Mouse (Mus musculus) embryonic fibroblast, embryonic 13.5 days (primary cell): Measurements from ENCODE around the gene Mylk. TPM values are rescaled to one million over a fixed set of nuclear protein-coding genes. Genes with fewer than 3 reads are reported as not detected.

ENCODE experiments used
- H3K27ac ChIP-seq: 2 replicates; pipeline ENCODE4 v1.5.1; 2012; ENCODE audit warnings: low read length, control low read depth, inconsistent platforms; ENCODE audit not compliant: insufficient read depth
- H3K4me1 ChIP-seq: 2 replicates; pipeline ENCODE4 v1.6.1; 2011; ENCODE audit warnings: low read length; ENCODE audit not compliant: control insufficient read depth, insufficient read depth
- H3K4me3 ChIP-seq: 2 replicates; pipeline ENCODE4 v1.5.1; 2011; ENCODE audit warnings: mild to moderate bottlenecking, control low read depth, low read length; ENCODE audit not compliant: insufficient read depth
- CTCF ChIP-seq: IDR thresholded peaks from 2 replicates; pipeline ENCODE4 v1.5.1; 2011; ENCODE audit warnings: mild to moderate bottlenecking, control low read depth, low read length, moderate library complexity, borderline replicate concordance; ENCODE audit not compliant: insufficient read depth
- POLR2A ChIP-seq: IDR thresholded peaks from 2 replicates; pipeline ENCODE4 v1.6.1; 2011; ENCODE audit warnings: low read depth, mild to moderate bottlenecking, control low read depth, low read length, moderate library complexity
- polyA plus RNA-seq: library from polyadenylated mRNA; stranded (reverse); fragments of >200 nt; gene quantifications from 2 replicates; pipeline ENCODE4 v1.2.4, GENCODE M21; 2011; ENCODE audit warnings: low read depth; ENCODE audit not compliant: missing spikeins, insufficient read length

Gene Mylk
- polyA plus RNA-seq, 1 experiment = 60.8 TPM

DNA sequence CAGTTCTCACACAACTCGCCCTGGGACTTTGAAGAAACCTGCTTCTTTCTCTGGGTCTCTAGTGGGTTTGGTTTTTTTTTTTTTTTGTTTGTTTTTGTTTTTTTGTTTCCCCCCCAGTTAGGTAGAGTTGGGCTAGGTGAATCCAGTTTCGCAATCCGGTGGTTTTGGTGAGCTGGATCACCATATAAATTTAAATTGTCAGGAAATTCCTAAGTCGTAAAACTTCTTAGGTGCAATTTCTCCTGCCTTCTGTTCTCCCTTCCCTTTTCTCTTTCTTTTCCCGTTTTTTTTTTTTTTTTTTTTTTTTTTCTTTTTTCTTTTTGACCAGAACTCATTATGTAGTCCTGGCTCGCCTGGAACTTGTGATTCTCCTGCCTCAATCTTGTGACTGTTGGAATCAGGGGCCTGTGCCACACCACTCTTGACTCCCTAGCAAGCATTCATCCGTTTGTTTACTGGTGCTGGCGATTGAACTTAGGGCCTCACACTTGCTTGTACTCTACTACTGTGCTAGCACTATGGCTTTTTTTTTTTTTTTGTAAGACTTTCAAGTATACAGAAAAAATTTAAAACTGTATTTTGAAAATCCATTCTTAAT lies 278.2 kb downstream of the Mylk start:
- H3K27ac ChIP-seq = no peak overlapping the region
- TF ChIP-seq POLR2A (no peak), CTCF (no peak)
- H3K4me3 ChIP-seq = peak overlapping the region; percentile 99
- H3K4me1 ChIP-seq = no peaks in the 10 kb centered on the region

GRCm38 (mm10) chr16:35024300-35024699 lies 279.3 kb downstream of the Mylk start:
- H3K4me1 ChIP-seq = no peaks in the 10 kb centered on the region
- no peak overlapping the region for H3K27ac ChIP-seq
- no peak overlapping the region for H3K4me3 ChIP-seq
- no peak for TF ChIP-seq POLR2A
- TF ChIP-seq CTCF = 0 out of 2 replicates have a peak, but pooled peaks have one; percentile 24

- Histone ChIP-seq H3K4me3 (no peak overlapping the region), H3K27ac (no peak overlapping the region), H3K4me1 (no peaks in the 10 kb centered on the region)
- TF ChIP-seq POLR2A = no peak
- no peak for TF ChIP-seq CTCF
These were observed 280.3 kb downstream of the Mylk start for GRCm38 (mm10) chr16:35025347-35025746.

DNA sequence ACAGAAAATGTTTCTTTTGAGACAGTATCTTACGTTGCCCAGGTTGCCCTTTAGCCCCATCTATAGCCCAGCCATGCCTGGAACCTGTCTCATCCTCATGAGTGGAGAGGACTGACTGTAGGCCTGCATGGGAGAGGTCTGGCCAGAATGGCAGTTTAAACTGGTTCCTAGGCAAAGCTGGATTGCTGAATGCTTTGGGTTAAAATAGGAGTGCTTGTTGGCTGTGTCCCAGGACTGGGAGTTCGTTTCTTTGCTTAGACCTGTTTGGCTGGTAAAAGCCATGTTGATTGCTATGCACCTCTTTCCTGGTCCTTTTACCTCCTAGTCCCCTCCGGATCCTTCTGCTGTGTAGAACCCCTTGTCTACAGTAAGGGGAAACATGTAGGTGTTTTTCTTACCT lies 288.2 kb downstream of the Mylk start:
- no peaks in the 10 kb centered on the region for H3K4me1 ChIP-seq
- no peak for TF ChIP-seq POLR2A
- no peak for TF ChIP-seq CTCF
- no peak overlapping the region for H3K4me3 ChIP-seq
- H3K27ac ChIP-seq = no peak overlapping the region

- H3K4me1 ChIP-seq = no peaks in the 10 kb centered on the region
- TF ChIP-seq CTCF = no peak
- no peak for TF ChIP-seq POLR2A
These were observed 289.0 kb downstream of the Mylk start for GRCm38 (mm10) chr16:35033809-35034577.

GRCm38 (mm10) chr16:35034971-35035370 lies 290.0 kb downstream of the Mylk start:
- no peak for TF ChIP-seq POLR2A
- no peak for TF ChIP-seq CTCF
- H3K4me3 ChIP-seq = no peak overlapping the region
- no peak overlapping the region for H3K27ac ChIP-seq
- no peaks in the 10 kb centered on the region for H3K4me1 ChIP-seq

More at GRCm38 (mm10) chr16:35033809-35034577, 289.0 kb downstream of the Mylk start:
- no peak overlapping the region for H3K27ac ChIP-seq
- no peak overlapping the region for H3K4me3 ChIP-seq

GRCm38 (mm10) chr16:35036754-35037153 lies 291.7 kb downstream of the Mylk start:
- Histone ChIP-seq H3K4me3 (no peak overlapping the region), H3K27ac (no peak overlapping the region), H3K4me1 (no peaks in the 10 kb centered on the region)
- TF ChIP-seq POLR2A (no peak), CTCF (no peak)

GRCm38 (mm10) chr16:35038343-35039057 lies 293.5 kb downstream of the Mylk start:
- no peak overlapping the region for H3K27ac ChIP-seq
- TF ChIP-seq POLR2A (no peak), CTCF (no peak)
- no peak overlapping the region for H3K4me3 ChIP-seq
- no peaks in the 10 kb centered on the region for H3K4me1 ChIP-seq

- TF ChIP-seq POLR2A = no peak
- Histone ChIP-seq H3K4me3 (no peak overlapping the region), H3K27ac (no peak overlapping the region), H3K4me1 (no peaks in the 10 kb centered on the region)
These were observed 295.1 kb downstream of the Mylk start for GRCm38 (mm10) chr16:35040154-35040553.

GRCm38 (mm10) chr16:35041001-35041400 lies 296.0 kb downstream of the Mylk start:
- Histone ChIP-seq H3K4me1 (no peaks in the 10 kb centered on the region), H3K4me3 (no peak overlapping the region), H3K27ac (no peak overlapping the region)
- no peak for TF ChIP-seq POLR2A
- TF ChIP-seq CTCF = no peak
